Mouse (Mus musculus): ENCODE results near the gene Rbm4b. TPM values are rescaled to one million over a fixed set of nuclear protein-coding genes. Genes with fewer than 3 reads are reported as not detected.

The Rbm4b gene
- total and polyA plus RNA-seq, 3 experiments: 7.0 to 11.1 TPM; not detected in 1

- Histone ChIP-seq H3K36me3 (ENCODE audit: control insufficient read depth in 1 of 2, insufficient read depth in 2 of 2, low read length in 2 of 2) (peaks cover 0 to 3% of the 10 kb centered on the region in 2 experiments; a peak in 2 of 4 replicates), H3K4me3 (ENCODE audit: control insufficient read depth in 1 of 2, insufficient read depth in 1 of 2, low read depth in 2 of 2, low read length in 2 of 2) (no peak overlapping the region), H3K9ac (ENCODE audit: control insufficient read depth, low read depth, low read length, poor library complexity, severe bottlenecking) (no peak overlapping the region), H3K79me2 (ENCODE audit: control insufficient read depth, insufficient read depth, low read length, poor library complexity) (no peaks in the 10 kb centered on the region), H3K9me3 (replicated peaks; ENCODE audit: insufficient read depth, low read length) (no peaks in the 10 kb centered on the region), H3K27ac (ENCODE audit: control insufficient read depth, low read depth, low read length) (no peak overlapping the region), H3K27me3 (ENCODE audit: control insufficient read depth in 1 of 2, insufficient read depth in 2 of 2, low read length in 2 of 2) (no peaks in the 10 kb centered on the region), H3K4me1 (ENCODE audit: control insufficient read depth in 1 of 2, insufficient read depth in 2 of 2, low read length in 2 of 2) (peaks cover 0 to 13% of the 10 kb centered on the region in 2 experiments; a peak in 2 of 4 replicates)
- no peak for DNase-seq (ENCODE audit: low read depth, low spot score)
- no peak for TF ChIP-seq UBTF (IDR thresholded peaks at IDR 0.05; ENCODE audit: borderline replicate concordance, insufficient read depth, low read depth, low read length)
- no peak for TF ChIP-seq MEF2A (IDR thresholded peaks at IDR 0.05; ENCODE audit: extremely low read depth, insufficient replicate concordance, low read depth, low read length, poor library complexity, severe bottlenecking)
- no peak for TF ChIP-seq GABPA (IDR thresholded peaks at IDR 0.05; ENCODE audit: low read depth, low read length)
- TF ChIP-seq NRF1 (IDR thresholded peaks at IDR 0.05; ENCODE audit: insufficient read depth, low read depth, low read length, poor library complexity, severe bottlenecking): no peak
- TF ChIP-seq RCOR1 (IDR thresholded peaks at IDR 0.05; ENCODE audit: low read depth, low read length): no peak
Measured at GRCm38 (mm10) chr19:4720671-4721244, 35.5 kb upstream of the Rbm4b start.

GRCm38 (mm10) chr19:4729186-4729585 is 27.1 kb upstream of the Rbm4b start:
- no peak for TF ChIP-seq NELFE (IDR thresholded peaks at IDR 0.05; ENCODE audit: low read depth, low read length)
- TF ChIP-seq CHD2 (IDR thresholded peaks at IDR 0.05; ENCODE audit: low read length): no peak
- TF ChIP-seq BHLHE40 (IDR thresholded peaks at IDR 0.05; ENCODE audit: borderline replicate concordance, low read depth, low read length): no peak
- no peak for TF ChIP-seq POLR2A (IDR thresholded peaks at IDR 0.05; ENCODE audit: control insufficient read depth in 1 of 2, insufficient read depth in 1 of 2, low read depth in 1 of 2, low read length in 2 of 2, poor library complexity in 1 of 2)
- no peak for TF ChIP-seq RAD21 (IDR thresholded peaks at IDR 0.05; ENCODE audit: low read depth, low read length)
- no peak for DNase-seq (ENCODE audit: low read depth, low spot score)
- Histone ChIP-seq H3K9ac (ENCODE audit: control insufficient read depth, low read depth, low read length, poor library complexity, severe bottlenecking) (no peak overlapping the region), H3K4me3 (ENCODE audit: control insufficient read depth in 1 of 2, insufficient read depth in 1 of 2, low read depth in 2 of 2, low read length in 2 of 2) (no peak overlapping the region), H3K79me2 (ENCODE audit: control insufficient read depth, insufficient read depth, low read length, poor library complexity) (no peaks in the 10 kb centered on the region), H3K27ac (ENCODE audit: control insufficient read depth, low read depth, low read length) (no peak overlapping the region), H3K4me1 (ENCODE audit: control insufficient read depth in 1 of 2, insufficient read depth in 2 of 2, low read length in 2 of 2) (no peaks in the 10 kb centered on the region), H3K36me3 (ENCODE audit: control insufficient read depth in 1 of 2, insufficient read depth in 2 of 2, low read length in 2 of 2) (no peaks in the 10 kb centered on the region), H3K27me3 (ENCODE audit: control insufficient read depth in 1 of 2, insufficient read depth in 2 of 2, low read length in 2 of 2) (no peaks in the 10 kb centered on the region), H3K9me3 (replicated peaks; ENCODE audit: insufficient read depth, low read length) (no peaks in the 10 kb centered on the region)

GRCm38 (mm10) chr19:4733052-4733451 is 23.2 kb upstream of the Rbm4b start:
- no peaks in the 10 kb centered on the region for H3K79me2 ChIP-seq (ENCODE audit: control insufficient read depth, insufficient read depth, low read length, poor library complexity)
- H3K4me3 ChIP-seq (ENCODE audit: control insufficient read depth in 1 of 2, insufficient read depth in 1 of 2, low read depth in 2 of 2, low read length in 2 of 2): no peak overlapping the region
- H3K27me3 ChIP-seq (ENCODE audit: control insufficient read depth in 1 of 2, insufficient read depth in 2 of 2, low read length in 2 of 2): no peaks in the 10 kb centered on the region
- TF ChIP-seq MXI1 (IDR thresholded peaks at IDR 0.05; ENCODE audit: low read depth, low read length): no peak
- no peak for TF ChIP-seq NELFE (IDR thresholded peaks at IDR 0.05; ENCODE audit: low read depth, low read length)
- DNase-seq (ENCODE audit: low read depth, low spot score): no peak
- no peaks in the 10 kb centered on the region for H3K4me1 ChIP-seq (ENCODE audit: control insufficient read depth in 1 of 2, insufficient read depth in 2 of 2, low read length in 2 of 2)
- H3K9ac ChIP-seq (ENCODE audit: control insufficient read depth, low read depth, low read length, poor library complexity, severe bottlenecking): no peak overlapping the region
- H3K27ac ChIP-seq (ENCODE audit: control insufficient read depth, low read depth, low read length): no peak overlapping the region
- H3K36me3 ChIP-seq (ENCODE audit: control insufficient read depth in 1 of 2, insufficient read depth in 2 of 2, low read length in 2 of 2): no peaks in the 10 kb centered on the region
- H3K9me3 ChIP-seq (replicated peaks; ENCODE audit: insufficient read depth, low read length): no peaks in the 10 kb centered on the region
